Mouse (Mus musculus) olfactory bulb, adult 2 months (tissue): ENCODE results near the gene Rabgap1l.

Source experiments
- CTCF ChIP-seq: fragments of 200-500 bp; IDR thresholded peaks from 2 replicates; pipeline ENCODE4 v1.5.1; 2012; ENCODE audit warnings: low read depth, mild to moderate bottlenecking, low read length, moderate library complexity; ENCODE audit not compliant: insufficient read depth
- POLR2A ChIP-seq: fragments of 200-500 bp; IDR thresholded peaks from 2 replicates; pipeline ENCODE4 v1.6.1; 2012; ENCODE audit warnings: mild to moderate bottlenecking, low read depth, low read length, moderate library complexity; ENCODE audit not compliant: insufficient read depth

GRCm38 (mm10) chr1:160374490-160374889, 418.5 kb downstream of the Rabgap1l start:
- TF ChIP-seq CTCF (no peak), POLR2A (no peak)
